Mouse (Mus musculus) forebrain, embryonic 11.5 days (tissue): ENCODE results near the gene Id3. TPM values are rescaled to one million over a fixed set of nuclear protein-coding genes. Genes with fewer than 3 reads are reported as not detected.

ENCODE experiments used
- ATAC-seq: fragments of 200-750 bp; cut with Nextera tagmentation; replicated peaks from 2 replicates; pipeline ENCODE4 v1.8.0; 2017; ENCODE audit warnings: moderate TSS enrichment; ENCODE audit not compliant: low FRiP score
- DNase-seq: peaks from one replicate; pipeline ENCODE4 v3.0.0-alpha.2; 2017; ENCODE audit warnings: low spot score
- H3K27ac ChIP-seq: fragments of 300-500 bp; sonication (generic); 2 replicates; pipeline ENCODE4 v1.5.1; 2014; ENCODE audit warnings: low read depth, low read length
- H3K27me3 ChIP-seq: fragments of 300-500 bp; sonication (generic); 2 replicates; pipeline ENCODE4 v1.6.1; 2014; ENCODE audit warnings: mild to moderate bottlenecking, low read length, mixed read lengths; ENCODE audit not compliant: control insufficient read depth, insufficient read depth
- H3K36me3 ChIP-seq: fragments of 300-500 bp; sonication (generic); 2 replicates; pipeline ENCODE4 v1.6.1; 2014; ENCODE audit warnings: mild to moderate bottlenecking, low read length, moderate library complexity, mixed read lengths; ENCODE audit not compliant: control insufficient read depth, insufficient read depth
- H3K4me1 ChIP-seq: fragments of 300-500 bp; sonication (generic); replicated peaks from 2 replicates; pipeline ENCODE4 v1.6.1; 2014; ENCODE audit warnings: low read length, mixed read lengths; ENCODE audit not compliant: control insufficient read depth, insufficient read depth
- H3K4me2 ChIP-seq: fragments of 300-500 bp; sonication (generic); 2 replicates; pipeline ENCODE4 v1.6.1; 2014; ENCODE audit warnings: low read depth, mild to moderate bottlenecking, low read length, moderate library complexity, mixed read lengths; ENCODE audit not compliant: severe bottlenecking
- H3K4me3 ChIP-seq: fragments of 300-500 bp; sonication (generic); 2 replicates; pipeline ENCODE4 v1.5.1; 2014; ENCODE audit warnings: low read depth, low read length
- H3K9ac ChIP-seq: fragments of 300-500 bp; sonication (generic); 2 replicates; pipeline ENCODE4 v1.6.1; 2014; ENCODE audit warnings: low read length
- H3K9me3 ChIP-seq: fragments of 300-500 bp; sonication (generic); 2 replicates; pipeline ENCODE4 v1.6.1; 2016; ENCODE audit warnings: low read length, mixed read lengths; ENCODE audit not compliant: control insufficient read depth
- WGBS: fragments of 180-500 bp; shearing (Covaris S2); extraction: QIAGEN DNeasy Blood & Tissue Kit; methylation state at CpG from one replicate; pipeline ENCODE4 v1.1.7; 2014; 5-methylcytosine and 5-hydroxymethylcytosine counted together
- polyA plus RNA-seq: library from polyadenylated mRNA; unstranded; fragments of >200 nt; fragmentation: Nextera tagmentation; extraction: Ambion mirVana; gene quantifications from 2 replicates; pipeline ENCODE4 v1.2.1, GENCODE M21; 2014

Gene Id3
- polyA plus RNA-seq, 1 experiment from 2014 or later = 351 TPM

DNA sequence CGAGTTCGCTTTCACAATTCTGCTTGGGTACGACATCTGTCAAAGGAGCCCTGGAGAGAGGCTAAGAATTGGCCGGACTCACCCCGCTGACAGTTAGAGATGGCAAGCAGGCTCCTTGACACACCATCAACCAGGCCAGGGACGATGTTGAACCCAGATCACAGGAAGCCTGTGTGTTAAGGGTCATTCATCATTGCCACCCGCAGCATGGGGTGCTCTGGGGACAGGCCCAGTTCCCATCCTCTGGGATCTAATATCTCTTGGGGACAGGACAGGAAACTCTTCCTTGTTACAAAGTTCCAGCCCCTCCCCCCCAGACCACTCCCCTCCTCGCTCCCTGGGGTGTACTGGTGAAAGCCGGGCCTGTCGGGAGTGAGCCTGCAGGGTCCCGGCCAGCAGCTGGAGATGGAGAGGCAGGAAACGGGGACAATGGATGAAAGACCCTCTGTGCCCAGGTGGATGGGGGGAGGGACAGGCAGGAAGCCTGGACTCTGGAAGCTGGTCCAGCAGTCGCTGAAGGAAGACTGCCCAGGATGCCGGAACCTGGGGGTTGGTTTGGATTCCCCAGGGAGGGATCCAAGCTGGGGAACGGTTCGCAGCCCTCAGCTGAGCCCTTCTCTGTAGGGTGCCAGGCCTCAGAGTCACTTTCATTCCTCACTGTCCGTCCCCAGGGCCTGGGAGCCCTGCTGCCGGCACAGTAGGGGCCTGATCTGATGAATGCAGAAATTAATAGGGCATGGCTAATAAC lies 38.5 kb upstream of the Id3 start:
- Histone ChIP-seq H3K4me2 (peak overlapping the region; percentile 21), H3K4me3 (no peak overlapping the region), H3K36me3 (no peaks in the 10 kb centered on the region), H3K9ac (peak overlapping the region; percentile 50), H3K4me1 (peaks cover 9% of the 10 kb centered on the region), H3K27ac (peak overlapping the region; percentile 12; the same call in 1 of the 2 replicates), H3K27me3 (no peaks in the 10 kb centered on the region), H3K9me3 (no peaks in the 10 kb centered on the region)
- ATAC-seq = 0 out of 2 replicates have a peak, but pooled peaks have one; percentile 44
- 8% methylated on average over 18 of the region's 18 CpGs for WGBS
- peak; percentile 70 for DNase-seq

- H3K4me2 ChIP-seq = no peak overlapping the region
- H3K27me3 ChIP-seq = no peaks in the 10 kb centered on the region
- ATAC-seq = no peak
- no peaks in the 10 kb centered on the region for H3K9me3 ChIP-seq
- H3K4me1 ChIP-seq = peaks cover 9% of the 10 kb centered on the region
- no peak for DNase-seq
- 53% methylated on average over 7 of the region's 7 CpGs for WGBS
- no peak overlapping the region for H3K9ac ChIP-seq
- H3K27ac ChIP-seq = no peak overlapping the region
- no peaks in the 10 kb centered on the region for H3K36me3 ChIP-seq
- H3K4me3 ChIP-seq = no peak overlapping the region
Observed at GRCm38 (mm10) chr4:136106880-136107301, 36.4 kb upstream of the Id3 start.

GRCm38 (mm10) chr4:136109153-136109552 lies 34.1 kb upstream of the Id3 start:
- no peak for ATAC-seq
- Histone ChIP-seq H3K4me2 (no peak overlapping the region), H3K27ac (no peak overlapping the region), H3K36me3 (no peaks in the 10 kb centered on the region), H3K4me3 (no peak overlapping the region), H3K27me3 (no peaks in the 10 kb centered on the region), H3K9me3 (no peaks in the 10 kb centered on the region), H3K4me1 (peaks cover 9% of the 10 kb centered on the region), H3K9ac (no peak overlapping the region)
- WGBS = 93% methylated on average over 2 of the region's 2 CpGs
- DNase-seq = no peak

DNA sequence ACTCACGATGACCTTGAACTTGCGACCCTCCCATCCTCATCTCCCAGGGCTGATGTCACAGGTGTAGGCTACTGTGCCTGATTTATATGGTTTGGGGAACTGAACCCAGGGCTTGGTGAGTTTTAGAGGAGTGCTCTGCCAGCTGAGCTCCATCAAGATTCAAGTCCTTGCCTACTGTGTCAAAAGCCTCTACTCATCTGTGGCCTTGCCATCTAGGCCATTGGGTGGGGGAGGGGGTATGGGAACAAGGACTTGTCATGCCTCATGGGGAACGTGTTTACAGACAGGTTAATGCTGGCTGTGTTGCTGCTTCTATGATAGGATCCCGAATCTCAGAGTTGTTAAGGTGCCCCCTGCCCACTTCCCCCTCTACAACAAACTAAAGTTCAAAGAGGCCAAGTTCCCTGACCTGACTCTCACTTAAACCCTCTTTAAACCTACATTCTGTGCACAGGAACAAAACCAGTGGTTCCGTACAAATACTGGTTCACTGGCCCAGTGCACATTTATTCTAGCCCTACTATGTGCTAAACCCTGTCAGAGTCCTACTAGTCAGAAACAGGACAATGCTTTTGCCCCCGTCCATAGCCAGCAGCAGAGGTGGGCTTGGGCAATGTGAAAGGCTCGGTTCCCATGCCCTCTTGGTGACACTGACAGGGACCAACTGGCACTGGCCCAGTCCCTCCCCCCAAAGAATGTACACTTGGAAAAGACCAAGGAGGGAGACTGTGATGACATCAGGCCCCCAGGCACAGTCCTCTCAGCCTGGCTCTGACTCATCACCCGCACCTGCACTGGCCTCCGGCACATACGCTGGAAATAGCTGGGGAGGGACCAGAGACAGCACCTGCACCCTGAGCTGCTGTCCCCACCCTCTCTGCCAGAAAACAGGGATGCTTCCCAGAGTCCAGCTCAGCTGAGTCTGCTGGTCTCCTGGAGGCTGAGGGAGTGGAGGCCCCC lies 33.1 kb upstream of the Id3 start:
- no peaks in the 10 kb centered on the region for H3K36me3 ChIP-seq
- no peak overlapping the region for H3K9ac ChIP-seq
- H3K4me3 ChIP-seq = no peak overlapping the region
- DNase-seq (no peak), ATAC-seq (no peak)
- H3K4me1 ChIP-seq = peaks cover 2% of the 10 kb centered on the region
- H3K4me2 ChIP-seq = no peak overlapping the region
- 85% methylated on average over 10 of the region's 10 CpGs for WGBS
- H3K27ac ChIP-seq = no peak overlapping the region
- no peaks in the 10 kb centered on the region for H3K9me3 ChIP-seq
- no peaks in the 10 kb centered on the region for H3K27me3 ChIP-seq

- H3K27me3 ChIP-seq = no peaks in the 10 kb centered on the region
- no peaks in the 10 kb centered on the region for H3K36me3 ChIP-seq
- no peak overlapping the region for H3K4me2 ChIP-seq
- no peaks in the 10 kb centered on the region for H3K9me3 ChIP-seq
- 83% methylated on average over 5 of the region's 5 CpGs for WGBS
- ATAC-seq (no peak), DNase-seq (no peak)
- no peak overlapping the region for H3K27ac ChIP-seq
- no peak overlapping the region for H3K4me3 ChIP-seq
- no peak overlapping the region for H3K9ac ChIP-seq
- H3K4me1 ChIP-seq = no peaks in the 10 kb centered on the region
Observed at GRCm38 (mm10) chr4:136112344-136112743, 31.0 kb upstream of the Id3 start.

GRCm38 (mm10) chr4:136114747-136115146 lies 28.6 kb upstream of the Id3 start:
- no peaks in the 10 kb centered on the region for H3K36me3 ChIP-seq
- 88% methylated on average over 5 of the region's 5 CpGs for WGBS
- DNase-seq = no peak
- H3K4me1 ChIP-seq = no peaks in the 10 kb centered on the region
- no peak for ATAC-seq
- H3K27me3 ChIP-seq = no peaks in the 10 kb centered on the region
- no peak overlapping the region for H3K27ac ChIP-seq
- no peak overlapping the region for H3K4me3 ChIP-seq
- H3K9ac ChIP-seq = no peak overlapping the region
- H3K9me3 ChIP-seq = no peaks in the 10 kb centered on the region
- no peak overlapping the region for H3K4me2 ChIP-seq

GRCm38 (mm10) chr4:136117022-136117421 lies 26.3 kb upstream of the Id3 start:
- Histone ChIP-seq H3K9ac (no peak overlapping the region), H3K4me3 (no peak overlapping the region), H3K27me3 (no peaks in the 10 kb centered on the region), H3K36me3 (no peaks in the 10 kb centered on the region), H3K27ac (no peak overlapping the region), H3K4me2 (no peak overlapping the region), H3K9me3 (no peaks in the 10 kb centered on the region), H3K4me1 (no peaks in the 10 kb centered on the region)
- WGBS = 76% methylated on average over 13 of the region's 13 CpGs
- DNase-seq (no peak), ATAC-seq (no peak)

GRCm38 (mm10) chr4:136120041-136120440 lies 23.3 kb upstream of the Id3 start:
- Histone ChIP-seq H3K36me3 (no peaks in the 10 kb centered on the region), H3K27ac (no peak overlapping the region), H3K9me3 (no peaks in the 10 kb centered on the region), H3K4me3 (no peak overlapping the region), H3K4me1 (no peaks in the 10 kb centered on the region), H3K27me3 (no peaks in the 10 kb centered on the region), H3K4me2 (no peak overlapping the region), H3K9ac (no peak overlapping the region)
- DNase-seq = no peak
- WGBS = 53% methylated on average over 16 of the region's 16 CpGs
- ATAC-seq = no peak
